ENCODE assay signal across 25 mouse cellular contexts in the genomic region with DNA sequence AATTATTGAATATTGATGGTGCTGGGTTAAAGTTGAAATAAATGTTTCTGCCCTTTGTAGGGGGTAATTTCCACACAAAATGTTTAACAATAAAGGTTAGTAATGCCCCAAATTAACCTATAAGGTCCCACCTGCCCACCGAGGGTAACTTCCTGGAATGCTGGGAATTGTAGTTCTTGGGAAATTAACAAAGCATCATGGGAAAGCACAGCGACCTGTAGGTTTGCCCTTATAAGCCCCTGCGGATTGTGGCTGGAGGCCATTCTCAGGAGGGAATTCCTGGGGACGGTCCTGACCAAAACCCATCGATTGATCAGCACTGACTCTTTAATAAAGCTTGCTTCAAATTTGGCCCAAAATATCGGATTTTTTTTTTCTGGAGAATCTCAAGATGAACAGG. TPM values are rescaled to one million over a fixed set of nuclear protein-coding genes. Genes with fewer than 3 reads are reported as not detected.
DNase-seq lines count a peak whose midpoint lies in the region; TF ChIP-seq lines count a peak whose summit lies in the region.
"Had no signal": no experiment of that assay in that cellular context is flagged by ENCODE, and none has a peak within 500 bp of the region (broad histone marks: within the 10 kb centered on the region; RNA-seq: fewer than 3 reads in every experiment).

No protein-coding gene starts in this region.

- peaks cover 0 to 27% of the 10 kb centered on the region in 2 experiments; a peak in 2 of 4 replicates for H3K36me3 ChIP-seq in MEL (ENCODE audit: control insufficient read depth in 1 of 2, insufficient read depth in 2 of 2, low read length in 2 of 2)
- H3K36me3 ChIP-seq in small intestine, adult 2 months (ENCODE audit: control insufficient read depth, insufficient read depth, low read length) = no peaks in the 10 kb centered on the region
- H3K36me3 ChIP-seq: embryonic facial prominence, embryonic 12.5 days; embryonic facial prominence, embryonic 15.5 days; heart, embryonic 12.5 days; heart, embryonic 15.5 days had no signal

- H3K4me1 ChIP-seq in MEL (ENCODE audit: control insufficient read depth in 1 of 2, insufficient read depth in 2 of 2, low read length in 2 of 2) = peaks cover 6 to 43% of the 10 kb centered on the region in 2 experiments
- H3K4me1 ChIP-seq in small intestine, adult 2 months (ENCODE audit: control insufficient read depth, insufficient read depth, insufficient read length, low read length) = peaks cover 27% of the 10 kb centered on the region
- H3K4me1 ChIP-seq: embryonic facial prominence, embryonic 12.5 days; embryonic facial prominence, embryonic 15.5 days had no signal

- TF ChIP-seq POLR2A in MEL (IDR thresholded peaks at IDR 0.05; ENCODE audit: control insufficient read depth in 1 of 2, insufficient read depth in 1 of 2, low read depth in 1 of 2, low read length in 2 of 2, poor library complexity in 1 of 2) = no peak
- TF ChIP-seq POLR2A in small intestine, adult 2 months (IDR thresholded peaks at IDR 0.05; ENCODE audit: low read depth, low read length) = no peak

- DNase-seq in heart, adult 11 months = peak; percentile 81
- no peak for DNase-seq in heart, postnatal 36 days
- DNase-seq in MEL (ENCODE audit: low read depth, low spot score) = no peak
- no peak for DNase-seq in adrenal gland, adult 8-10 months
- DNase-seq in layer of hippocampus, postnatal 36 days = no peak
- DNase-seq: adrenal gland, postnatal 10 days; cerebellum, adult 11 months; cerebellum, adult 2 months; cerebellum, adult 9-11 months; cerebellum, postnatal 25 days; forebrain, postnatal 0 days; gastrocnemius, adult 2 months; gastrocnemius, postnatal 14 days; heart, adult 18-20 months; heart, postnatal 10 days; heart, postnatal 4 days had no signal

- no peaks in the 10 kb centered on the region for H3K9me3 ChIP-seq in MEL (replicated peaks; ENCODE audit: insufficient read depth, low read length)
- H3K9me3 ChIP-seq: embryonic facial prominence, embryonic 12.5 days; embryonic facial prominence, embryonic 15.5 days; heart, embryonic 12.5 days; heart, embryonic 15.5 days had no signal

- H3K9ac ChIP-seq in MEL (ENCODE audit: control insufficient read depth, low read depth, low read length, poor library complexity, severe bottlenecking) = no peak overlapping the region
- H3K9ac ChIP-seq: embryonic facial prominence, embryonic 12.5 days; embryonic facial prominence, embryonic 15.5 days; forebrain, postnatal 0 days; heart, embryonic 12.5 days; heart, embryonic 15.5 days; hindbrain, embryonic 14.5 days had no signal

- H3K27me3 ChIP-seq in MEL (ENCODE audit: control insufficient read depth in 1 of 2, insufficient read depth in 2 of 2, low read length in 2 of 2) = no peaks in the 10 kb centered on the region
- no peaks in the 10 kb centered on the region for H3K27me3 ChIP-seq in small intestine, adult 2 months (ENCODE audit: control insufficient read depth, insufficient read depth, low read length)
- H3K27me3 ChIP-seq: embryonic facial prominence, embryonic 12.5 days; embryonic facial prominence, embryonic 15.5 days; heart, embryonic 12.5 days; heart, embryonic 15.5 days; Patski had no signal

- 65% methylated on average over 6 of the region's 6 CpGs for WGBS in small intestine, adult 2 months

- no peak for TF ChIP-seq EP300 in MEL (IDR thresholded peaks at IDR 0.05; ENCODE audit: low read depth in 1 of 2, low read length in 2 of 2)

- no peaks in the 10 kb centered on the region for H3K79me2 ChIP-seq in MEL (ENCODE audit: control insufficient read depth, insufficient read depth, low read length, poor library complexity)

- intact Hi-C loops in heart, postnatal 36 days (cut with DNase I) = no loop called here

- no peak overlapping the region for H3K4me3 ChIP-seq in MEL (ENCODE audit: control insufficient read depth in 1 of 2, insufficient read depth in 1 of 2, low read depth in 2 of 2, low read length in 2 of 2)
- H3K4me3 ChIP-seq in small intestine, adult 2 months (ENCODE audit: low read depth, low read length) = no peak overlapping the region
- H3K4me3 ChIP-seq: embryonic facial prominence, embryonic 12.5 days; embryonic facial prominence, embryonic 15.5 days; gastrocnemius, adult 2 months; heart, embryonic 12.5 days; heart, embryonic 15.5 days had no signal

- no peak overlapping the region for H3K27ac ChIP-seq in MEL (ENCODE audit: control insufficient read depth, low read depth, low read length)
- H3K27ac ChIP-seq in small intestine, adult 2 months (ENCODE audit: insufficient read depth, low read depth, low read length) = peak overlapping the region; percentile 60; the same call in 1 of the 2 replicates
- H3K27ac ChIP-seq: embryonic facial prominence, embryonic 12.5 days; embryonic facial prominence, embryonic 15.5 days; gastrocnemius, adult 2 months; heart, embryonic 15.5 days; hindbrain, embryonic 14.5 days; hindbrain, postnatal 0 days had no signal

- no peak for TF ChIP-seq RAD21 in MEL (IDR thresholded peaks at IDR 0.05; ENCODE audit: low read depth, low read length)

- TF ChIP-seq CTCF in MEL (IDR thresholded peaks at IDR 0.05 in 2 of 3, conservative IDR thresholded peaks at IDR 0.05 in 1 of 3; ENCODE audit: control insufficient read depth in 1 of 3, insufficient read depth in 1 of 3, low read depth in 2 of 3, low read length in 3 of 3, poor library complexity in 1 of 3, severe bottlenecking in 1 of 3) = no peak
- TF ChIP-seq CTCF in small intestine, adult 2 months (IDR thresholded peaks at IDR 0.05; ENCODE audit: extremely low read depth, insufficient read length, insufficient replicate concordance, low read depth, low read length) = no peak

TF ChIP-seq in MEL, 35 proteins besides CTCF, POLR2A, EP300 and RAD21:
- no peak for TF ChIP-seq KAT2A (conservative IDR thresholded peaks at IDR 0.05; ENCODE audit: low read depth, low read length)
- TF ChIP-seq HCFC1 (IDR thresholded peaks at IDR 0.05; ENCODE audit: low read depth, low read length) = peak; percentile 53; the same call in 1 of the 2 replicates
- no peak for TF ChIP-seq CHD1 (IDR thresholded peaks at IDR 0.05; ENCODE audit: low read depth, low read length)
- TF ChIP-seq GABPA (IDR thresholded peaks at IDR 0.05; ENCODE audit: low read depth, low read length) = no peak

RNA-seq across cellular contexts. Expression of a gene that starts 1.9 kb away (rescaled TPM):
- 10 to 100 TPM; 12.2 to 13.4 TPM for total RNA-seq in heart, postnatal 36 days (2021)
- total RNA-seq in MEL (2012; rRNA removed) = 0.04 and 0.07 TPM in 2 replicates
- under 1 TPM in 1 of 2 experiments, not detected in 1; 0.25 TPM for polyA plus RNA-seq in MEL (2012; ENCODE audit: insufficient read depth in 1 of 2, insufficient read length in 2 of 2, low read depth in 1 of 2, low replicate concordance in 2 of 2, missing spikeins in 1 of 2)
- polyA plus RNA-seq in small intestine, adult 2 months (2012; rRNA removed) = 0.88 and 7.7 TPM in 2 replicates
- total RNA-seq in adrenal gland, adult 8-10 months (2022) = 10 to 100 TPM in 2 of 4 experiments, 1 to 10 TPM in 2; 6.4 to 11.6 (median 10.2) TPM
- 10 to 100 TPM; 15.7 to 16.5 TPM for total RNA-seq in layer of hippocampus, postnatal 36 days (2021)
- polyA plus RNA-seq: activated CD4-positive, CD25-positive, alpha-beta regulatory T cell, adult 4 months had no signal

RNA-seq across cellular contexts. Expression of a gene that starts 33.7 kb away (rescaled TPM):
- 10 to 100 TPM; 18.5 to 19.7 TPM for total RNA-seq in heart, postnatal 36 days (2021)
- total RNA-seq in MEL (2012; rRNA removed) = 1.5 and 4.9 TPM in 2 replicates
- 1 to 10 TPM in 1 of 2 experiments, not detected in 1; 3.1 TPM for polyA plus RNA-seq in MEL (2012; ENCODE audit: insufficient read depth in 1 of 2, insufficient read length in 2 of 2, low read depth in 1 of 2, low replicate concordance in 2 of 2, missing spikeins in 1 of 2)
- polyA plus RNA-seq in small intestine, adult 2 months (2012; rRNA removed) = 1.2 and 1.7 TPM in 2 replicates
- total RNA-seq in adrenal gland, adult 8-10 months (2022) = 10 to 100 TPM in 2 of 4 experiments, 1 to 10 TPM in 2; 2.9 to 39.5 (median 10.6) TPM
- total RNA-seq in layer of hippocampus, postnatal 36 days (2021) = 1 to 10 TPM; 5.1 to 7.0 TPM
